33 mouse cellular contexts compared by ENCODE assay signal in the genomic region with DNA sequence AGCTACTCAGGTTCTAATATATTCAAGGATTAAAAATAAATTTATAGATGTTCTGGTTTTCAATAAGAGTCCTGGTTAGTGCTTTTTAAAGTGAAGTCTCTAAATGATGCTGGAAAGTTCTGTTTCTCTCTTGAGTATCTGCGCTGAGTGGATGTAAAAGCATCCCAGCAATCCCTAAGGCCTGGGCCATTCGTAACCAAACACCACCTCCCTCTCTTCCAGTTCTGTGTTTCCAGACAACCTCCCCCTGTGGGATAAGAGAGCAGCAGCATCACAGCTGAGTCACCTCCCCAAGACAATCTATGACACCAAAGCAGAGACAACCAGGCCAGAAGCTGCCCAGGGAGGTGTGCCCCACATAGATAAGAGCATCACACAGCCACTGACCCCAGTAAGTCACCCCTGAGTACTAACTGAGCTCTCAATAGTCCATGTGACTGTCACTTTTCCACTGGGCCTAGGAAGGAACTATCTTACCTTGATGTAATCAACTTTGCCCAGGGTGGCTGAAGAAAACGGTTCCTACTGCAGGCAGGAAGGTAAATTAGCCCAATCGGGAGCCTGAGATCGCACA. TPM values are rescaled to one million over a fixed set of nuclear protein-coding genes. Genes with fewer than 3 reads are reported as not detected.
DNase-seq lines count a peak whose midpoint lies in the region; ATAC-seq and TF ChIP-seq lines count a peak whose summit lies in the region.
"Had no signal": no experiment of that assay in that cellular context is flagged by ENCODE, and none has a peak within 500 bp of the region (broad histone marks: within the 10 kb centered on the region; RNA-seq: fewer than 3 reads in every experiment).

No protein-coding gene starts in this region.

- H3K4me2 ChIP-seq in heart, embryonic 12.5 days: no peak overlapping the region
- no peak overlapping the region for H3K4me2 ChIP-seq in embryonic facial prominence, embryonic 13.5 days
- H3K4me2 ChIP-seq in liver, embryonic 14.5 days (ENCODE audit: low read depth): no peak overlapping the region
- H3K4me2 ChIP-seq: hindbrain, embryonic 13.5 days; limb, embryonic 12.5 days; midbrain, embryonic 12.5 days; neural tube, embryonic 15.5 days; stomach, embryonic 15.5 days had no signal

- H3K27ac ChIP-seq in heart, embryonic 12.5 days (ENCODE audit: poor library complexity, severe bottlenecking): no peak overlapping the region
- H3K27ac ChIP-seq in embryonic facial prominence, embryonic 13.5 days: no peak overlapping the region
- no peak overlapping the region for H3K27ac ChIP-seq in liver, embryonic 14.5 days
- H3K27ac ChIP-seq: hindbrain, embryonic 13.5 days; layer of hippocampus, adult 2 months; limb, embryonic 12.5 days; midbrain, embryonic 12.5 days; neural tube, embryonic 15.5 days; stomach, embryonic 15.5 days had no signal

- H3K4me3 ChIP-seq in heart, embryonic 12.5 days: no peak overlapping the region
- no peak overlapping the region for H3K4me3 ChIP-seq in G1E (ENCODE audit: low read depth, low read length)
- H3K4me3 ChIP-seq in embryonic facial prominence, embryonic 13.5 days: no peak overlapping the region
- H3K4me3 ChIP-seq in liver, embryonic 14.5 days (ENCODE audit: insufficient read depth in 1 of 2, low read depth in 2 of 2, low read length in 2 of 2): no peak overlapping the region
- H3K4me3 ChIP-seq: erythroblast, embryonic 14.5 days; hindbrain, embryonic 13.5 days; layer of hippocampus, adult 2 months; limb, embryonic 12.5 days; midbrain, embryonic 12.5 days; neural tube, embryonic 15.5 days; stomach, embryonic 15.5 days had no signal

- H3K9ac ChIP-seq in heart, embryonic 12.5 days: no peak overlapping the region
- no peak overlapping the region for H3K9ac ChIP-seq in embryonic facial prominence, embryonic 13.5 days
- H3K9ac ChIP-seq in liver, embryonic 14.5 days (replicated peaks): no peak overlapping the region
- H3K9ac ChIP-seq: hindbrain, embryonic 13.5 days; limb, embryonic 12.5 days; midbrain, embryonic 12.5 days; neural tube, embryonic 15.5 days; stomach, embryonic 15.5 days had no signal

- no peaks in the 10 kb centered on the region; the same call in 1 of the 2 replicates for H3K4me1 ChIP-seq in heart, embryonic 12.5 days (replicated peaks)
- H3K4me1 ChIP-seq in G1E (ENCODE audit: insufficient read depth, low read depth, low read length): peaks cover 34% of the 10 kb centered on the region
- no peaks in the 10 kb centered on the region for H3K4me1 ChIP-seq in embryonic facial prominence, embryonic 13.5 days
- peaks cover 0 to 5% of the 10 kb centered on the region in 2 experiments; a peak in 2 of 4 replicates for H3K4me1 ChIP-seq in liver, embryonic 14.5 days (replicated peaks; ENCODE audit: control insufficient read depth in 2 of 2, insufficient read depth in 2 of 2, low read length in 1 of 2)
- H3K4me1 ChIP-seq: hindbrain, embryonic 13.5 days; limb, embryonic 12.5 days; midbrain, embryonic 12.5 days; neural tube, embryonic 15.5 days; stomach, embryonic 15.5 days had no signal

- no peak for DNase-seq in heart, adult 9 months (ENCODE audit: low spot score in 2 of 2)
- DNase-seq in G1E (ENCODE audit: low spot score): peak; percentile 16
- peak in 1 of 3 experiments; percentile 4 for DNase-seq in liver, embryonic 14.5 days (ENCODE audit: low read depth in 3 of 3, low spot score in 3 of 3)
- DNase-seq in gastrocnemius, adult 18-20 months (ENCODE audit: low spot score): no peak
- DNase-seq in cerebellum, postnatal 36 days: no peak
- DNase-seq: adrenal gland, postnatal 10 days; B cell, adult 2 months; cerebellum, adult 18-20 months; cerebellum, postnatal 25 days; embryo, embryonic 11 days; heart, postnatal 14 days; kidney, adult 2 months; kidney, postnatal 25 days; layer of hippocampus, postnatal 36 days; lung, adult 2 months; lung, postnatal 14 days; right cerebral cortex, adult 18-20 months; thymus, postnatal 25 days had no signal

- H3K27me3 ChIP-seq in heart, embryonic 12.5 days (replicated peaks): no peaks in the 10 kb centered on the region
- H3K27me3 ChIP-seq in G1E (ENCODE audit: insufficient read depth, low read length): no peaks in the 10 kb centered on the region
- no peaks in the 10 kb centered on the region for H3K27me3 ChIP-seq in embryonic facial prominence, embryonic 13.5 days
- H3K27me3 ChIP-seq in liver, embryonic 14.5 days (ENCODE audit: control insufficient read depth, insufficient read depth, low read length): no peaks in the 10 kb centered on the region
- H3K27me3 ChIP-seq: CH12.LX; hindbrain, embryonic 13.5 days; limb, embryonic 12.5 days; midbrain, embryonic 12.5 days; neural tube, embryonic 15.5 days; stomach, embryonic 15.5 days had no signal

- no peaks in the 10 kb centered on the region for H3K9me3 ChIP-seq in heart, embryonic 12.5 days (replicated peaks)
- no peaks in the 10 kb centered on the region for H3K9me3 ChIP-seq in G1E (replicated peaks)
- no peaks in the 10 kb centered on the region for H3K9me3 ChIP-seq in embryonic facial prominence, embryonic 13.5 days
- no peaks in the 10 kb centered on the region for H3K9me3 ChIP-seq in liver, embryonic 14.5 days (ENCODE audit: control insufficient read depth, low read length)
- H3K9me3 ChIP-seq: hindbrain, embryonic 13.5 days; limb, embryonic 12.5 days; midbrain, embryonic 12.5 days; neural tube, embryonic 15.5 days; stomach, embryonic 15.5 days had no signal

- peak; percentile 94 for ATAC-seq in heart, embryonic 12.5 days (ENCODE audit: insufficient number of reproducible peaks, low FRiP score)
- peak; percentile 94 for ATAC-seq in G1E (ENCODE audit: extremely low read depth, insufficient number of reproducible peaks, low FRiP score, poor library complexity, severe bottlenecking)
- ATAC-seq in embryonic facial prominence, embryonic 13.5 days (ENCODE audit: insufficient number of reproducible peaks, insufficient read depth, low FRiP score, low TSS enrichment, low read depth): 0 out of 2 replicates have a peak, but pooled peaks have one; percentile 32
- peak; percentile 78 for ATAC-seq in liver, embryonic 14.5 days (ENCODE audit: insufficient read depth)
- ATAC-seq: forebrain, embryonic 14.5 days; inflammation-experienced regulatory T-cells, adult 6 months had no signal

- peak; percentile 38 for TF ChIP-seq EP300 in liver, embryonic 14.5 days (IDR thresholded peaks at IDR 0.05; ENCODE audit: low read depth)

- TF ChIP-seq CTCF in G1E (IDR thresholded peaks at IDR 0.05; ENCODE audit: low read depth, low read length): no peak
- no peak for TF ChIP-seq CTCF in liver, embryonic 14.5 days (IDR thresholded peaks at IDR 0.05; ENCODE audit: low read depth)

- 23% methylated on average over 5 of the region's 5 CpGs for WGBS in heart, embryonic 12.5 days
- WGBS in embryonic facial prominence, embryonic 13.5 days: 61% methylated on average over 5 of the region's 5 CpGs
- 26% methylated on average over 5 of the region's 5 CpGs for whole genome bisulfite sequencing in liver, embryonic 14.5 days (ENCODE audit: insufficient replicate concordance)

- H3K36me3 ChIP-seq in heart, embryonic 12.5 days: no peaks in the 10 kb centered on the region
- H3K36me3 ChIP-seq in G1E (replicated peaks): no peaks in the 10 kb centered on the region
- H3K36me3 ChIP-seq in embryonic facial prominence, embryonic 13.5 days: no peaks in the 10 kb centered on the region
- H3K36me3 ChIP-seq in liver, embryonic 14.5 days (replicated peaks; ENCODE audit: control insufficient read depth, insufficient read depth, low read depth): no peaks in the 10 kb centered on the region
- H3K36me3 ChIP-seq: hindbrain, embryonic 13.5 days; limb, embryonic 12.5 days; midbrain, embryonic 12.5 days; neural tube, embryonic 15.5 days; stomach, embryonic 15.5 days had no signal

RNA-seq across cellular contexts. Expression of a gene that starts 24.6 kb away (rescaled TPM):
- polyA plus RNA-seq in heart, embryonic 12.5 days (2016; fragmentation: Nextera tagmentation; extraction: Ambion mirVana): 0.08 and 0.38 TPM in 2 replicates
- total RNA-seq in G1E (2014; fragmentation: Nextera tagmentation) (not detected in 2 replicates), G1E (2017) (0.11 and 0.12 TPM in 2 replicates)
- polyA plus RNA-seq in G1E (2012): 0.07 and 0.08 TPM in 2 replicates
- 1.4 and 2.7 TPM in 2 replicates for polyA plus RNA-seq in embryonic facial prominence, embryonic 13.5 days (2015; fragmentation: Nextera tagmentation; extraction: Ambion mirVana)
- 0.02 and 0.03 TPM in 2 replicates for polyA plus RNA-seq in liver, embryonic 14.5 days (2012; rRNA removed)
- 0.11 TPM in 1 of 2 replicates, not detected in the other for polyA plus RNA-seq in liver, embryonic 14.5 days (2014; fragmentation: Nextera tagmentation; extraction: Ambion mirVana)
- total RNA-seq in gastrocnemius, adult 18-20 months (2021): under 1 TPM; 0.53 to 0.93 TPM
- total RNA-seq: CH12.LX; granulocyte monocyte progenitor cell, adult 5-6 weeks; megakaryocyte progenitor cell, adult 5-6 weeks; MEL had no signal
- polyA plus RNA-seq: erythroblast, embryonic 14.5 days; inflammation-experienced regulatory T-cells, adult 6 months; midbrain, embryonic 12.5 days had no signal

Comparison
In these comparisons a context has a peak if more than half of its experiments do, and no peak if none do; other contexts are left out.
1. ATAC-seq: peak in every context shown above with its lines; median percentile 94 in heart, embryonic 12.5 days; 94 in G1E; 78 in liver, embryonic 14.5 days; 32 in embryonic facial prominence, embryonic 13.5 days.